ENCODE assay signal across 19 mouse cellular contexts in genomic region chr13:35607710-35608109, GRCm38 (mm10).
"Had no signal": no experiment of that assay in that cellular context is flagged by ENCODE, and none has a peak within 500 bp of the region (broad histone marks: within the 10 kb centered on the region; RNA-seq: fewer than 3 reads in every experiment).

No protein-coding gene starts in this region.

- ATAC-seq: midbrain, embryonic 16.5 days had no signal

- H3K36me3 ChIP-seq: midbrain, embryonic 10.5 days; midbrain, embryonic 12.5 days; neural tube, embryonic 13.5 days; neural tube, embryonic 15.5 days had no signal

- DNase-seq: lung, adult 18-20 months; lung, embryonic 14.5 days; lung, postnatal 10 days; lung, postnatal 4 days; midbrain, embryonic 14.5 days; retina, postnatal 1 day; right cerebral cortex, adult 18-20 months; right cerebral cortex, postnatal 25 days; right cerebral cortex, postnatal 4 days; spleen, adult 18-20 months; thymus, adult 2 months; thymus, postnatal 25 days; thymus, postnatal 4 days had no signal

- H3K4me2 ChIP-seq: lung, embryonic 14.5 days; midbrain, embryonic 12.5 days; neural tube, embryonic 13.5 days; neural tube, embryonic 15.5 days had no signal

- H3K4me1 ChIP-seq: midbrain, embryonic 10.5 days; midbrain, embryonic 12.5 days; neural tube, embryonic 13.5 days; neural tube, embryonic 15.5 days had no signal

- H3K9ac ChIP-seq: lung, embryonic 14.5 days; midbrain, embryonic 12.5 days; neural tube, embryonic 13.5 days; neural tube, embryonic 15.5 days had no signal

- H3K4me3 ChIP-seq: midbrain, embryonic 10.5 days; midbrain, embryonic 12.5 days; myocyte; neural tube, embryonic 13.5 days; neural tube, embryonic 15.5 days had no signal

- H3K27me3 ChIP-seq: midbrain, embryonic 12.5 days; neural tube, embryonic 13.5 days; neural tube, embryonic 15.5 days had no signal

- H3K9me3 ChIP-seq: midbrain, embryonic 10.5 days; midbrain, embryonic 12.5 days; neural tube, embryonic 13.5 days; neural tube, embryonic 15.5 days had no signal

- H3K27ac ChIP-seq: midbrain, embryonic 10.5 days; midbrain, embryonic 12.5 days; neural tube, embryonic 13.5 days; neural tube, embryonic 15.5 days had no signal
